ENCODE assay signal across 9 mouse cellular contexts in genomic region chr15:102249251-102249691, GRCm38 (mm10). TPM values are rescaled to one million over a fixed set of nuclear protein-coding genes. Genes with fewer than 3 reads are reported as not detected.
DNase-seq lines count a peak whose midpoint lies in the region; ATAC-seq and TF ChIP-seq lines count a peak whose summit lies in the region.
"Had no signal": no experiment of that assay in that cellular context is flagged by ENCODE, and none has a peak within 500 bp of the region (broad histone marks: within the 10 kb centered on the region; RNA-seq: fewer than 3 reads in every experiment).

No protein-coding gene starts in this region.

- H3K4me3 ChIP-seq in midbrain, postnatal 0 days (ENCODE audit: low read depth, low read length): no peak overlapping the region
- H3K4me3 ChIP-seq: erythroblast, embryonic 14.5 days had no signal

- H3K9me3 ChIP-seq in midbrain, postnatal 0 days (ENCODE audit: low read length): no peaks in the 10 kb centered on the region

- no peak for ATAC-seq in midbrain, postnatal 0 days (ENCODE audit: low FRiP score)

- 0 out of 2 replicates have a peak overlapping the region, but pooled peaks have one; percentile 9 for H3K4me2 ChIP-seq in midbrain, postnatal 0 days (ENCODE audit: low read depth, low read length, poor library complexity, severe bottlenecking)

- no peaks in the 10 kb centered on the region for H3K36me3 ChIP-seq in midbrain, postnatal 0 days (ENCODE audit: insufficient read depth, low read length)

- no peak overlapping the region for H3K9ac ChIP-seq in midbrain, postnatal 0 days (replicated peaks; ENCODE audit: low read length, poor library complexity, severe bottlenecking)

- no peak overlapping the region for H3K27ac ChIP-seq in midbrain, postnatal 0 days (ENCODE audit: low read depth, low read length)

- peaks cover 3% of the 10 kb centered on the region; the same call in 1 of the 2 replicates for H3K4me1 ChIP-seq in midbrain, postnatal 0 days (ENCODE audit: insufficient read depth, low read length)

- WGBS in midbrain, postnatal 0 days: 2% methylated on average over 11 of the region's 13 CpGs

- DNase-seq in adrenal gland, adult 2 months: peak; percentile 59
- DNase-seq in adrenal gland, adult 8-10 months: no peak
- DNase-seq in urinary bladder, postnatal 25 days (ENCODE audit: low spot score): peak; percentile 38
- DNase-seq in urinary bladder, postnatal 10 days (ENCODE audit: low spot score): no peak
- DNase-seq in kidney, postnatal 4 days: peak; percentile 70 to 79
- no peak for DNase-seq in midbrain, postnatal 0 days (ENCODE audit: low spot score)
- DNase-seq in spleen, postnatal 10 days (ENCODE audit: low spot score in 2 of 2): no peak
- no peak for DNase-seq in ovary, postnatal 36 days (ENCODE audit: low spot score)

- H3K27me3 ChIP-seq in midbrain, postnatal 0 days (ENCODE audit: insufficient read depth, low read length): peaks cover 13% of the 10 kb centered on the region

- TF ChIP-seq CTCF in midbrain, postnatal 0 days (IDR thresholded peaks at IDR 0.05): no peak

RNA-seq across cellular contexts. Expression of gene Rarg, which starts 8.0 kb away (rescaled TPM):
- total RNA-seq in adrenal gland, adult 2 months (2021): 10 to 100 TPM; 21.0 to 35.8 TPM
- 29.9 and 32.4 TPM in 2 replicates for polyA plus RNA-seq in adrenal gland, adult 2 months (2012; rRNA removed)
- 10 to 100 TPM; 19.9 to 43.0 (median 34.4) TPM for total RNA-seq in adrenal gland, adult 8-10 months (2022)
- 4.4 and 12.6 TPM in 2 replicates for total RNA-seq in midbrain, postnatal 0 days (2014; rRNA removed)
- polyA plus RNA-seq in midbrain, postnatal 0 days (2015; fragmentation: Nextera tagmentation; extraction: Ambion mirVana): 3.9 and 4.2 TPM in 2 replicates

RNA-seq across cellular contexts. Expression of gene Itgb7, which starts 17.5 kb away (rescaled TPM):
- total RNA-seq in adrenal gland, adult 2 months (2021): 1 to 10 TPM; 2.0 to 4.7 TPM
- polyA plus RNA-seq in adrenal gland, adult 2 months (2012; rRNA removed): 2.3 and 2.4 TPM in 2 replicates
- 1 to 10 TPM; 2.7 to 7.9 (median 5.4) TPM for total RNA-seq in adrenal gland, adult 8-10 months (2022)
- 0.88 and 1.5 TPM in 2 replicates for total RNA-seq in midbrain, postnatal 0 days (2014; rRNA removed)
- 1.1 and 1.2 TPM in 2 replicates for polyA plus RNA-seq in midbrain, postnatal 0 days (2015; fragmentation: Nextera tagmentation; extraction: Ambion mirVana)

RNA-seq across cellular contexts. Expression of gene Gm9918, which starts 21.1 kb away (rescaled TPM):
- not detected for total RNA-seq in adrenal gland, adult 2 months (2021)
- polyA plus RNA-seq in adrenal gland, adult 2 months (2012; rRNA removed): 0.47 and 0.87 TPM in 2 replicates
- total RNA-seq in adrenal gland, adult 8-10 months (2022): under 1 TPM in 2 of 4 experiments, not detected in 2; 0.24 to 0.31 TPM
- total RNA-seq in midbrain, postnatal 0 days (2014; rRNA removed): not detected in 2 replicates
- polyA plus RNA-seq in midbrain, postnatal 0 days (2015; fragmentation: Nextera tagmentation; extraction: Ambion mirVana): not detected in 2 replicates
- polyA plus RNA-seq: erythroblast, embryonic 14.5 days had no signal

RNA-seq across cellular contexts. Expression of gene Mfsd5, which starts 30.0 kb away (rescaled TPM):
- 10 to 100 TPM; 38.2 to 46.3 TPM for total RNA-seq in adrenal gland, adult 2 months (2021)
- polyA plus RNA-seq in adrenal gland, adult 2 months (2012; rRNA removed): 99.6 and 108 TPM in 2 replicates
- 10 to 100 TPM; 37.1 to 45.4 (median 39.5) TPM for total RNA-seq in adrenal gland, adult 8-10 months (2022)
- total RNA-seq in midbrain, postnatal 0 days (2014; rRNA removed): 43.3 and 59.3 TPM in 2 replicates
- 63.5 and 67.3 TPM in 2 replicates for polyA plus RNA-seq in midbrain, postnatal 0 days (2015; fragmentation: Nextera tagmentation; extraction: Ambion mirVana)

RNA-seq across cellular contexts. Expression of gene Csad, which starts 44.7 kb away (rescaled TPM):
- total RNA-seq in adrenal gland, adult 2 months (2021): 100 to 1,000 TPM in 1 of 2 experiments, 10 to 100 TPM in 1; 71.2 to 106 TPM
- polyA plus RNA-seq in adrenal gland, adult 2 months (2012; rRNA removed): 128 and 216 TPM in 2 replicates
- 10 to 100 TPM; 71.3 to 85.0 (median 75.5) TPM for total RNA-seq in adrenal gland, adult 8-10 months (2022)
- 30.3 and 47.5 TPM in 2 replicates for total RNA-seq in midbrain, postnatal 0 days (2014; rRNA removed)
- 32.8 and 34.6 TPM in 2 replicates for polyA plus RNA-seq in midbrain, postnatal 0 days (2015; fragmentation: Nextera tagmentation; extraction: Ambion mirVana)

Comparison
In these comparisons a context has a peak if more than half of its experiments do, and no peak if none do; other contexts are left out.
1. DNase-seq: peak in adrenal gland, adult 2 months (single experiment), urinary bladder, postnatal 25 days (single experiment) and kidney, postnatal 4 days (2 of 2); none in adrenal gland, adult 8-10 months (single experiment), urinary bladder, postnatal 10 days (single experiment), midbrain, postnatal 0 days (single experiment), spleen, postnatal 10 days (0 of 2) and ovary, postnatal 36 days (single experiment).